Mouse (Mus musculus): Measurements from ENCODE around the gene Atp6v0a1. TPM values are rescaled to one million over a fixed set of nuclear protein-coding genes. Genes with fewer than 3 reads are reported as not detected.

Gene Atp6v0a1
- total and polyA plus RNA-seq, 3 experiments, result 14.1 to 63.4 (median 36.1) TPM

- Histone ChIP-seq H3K4me1 (ENCODE audit: control insufficient read depth in 1 of 2, insufficient read depth in 2 of 2) (peaks cover 7 to 30% of the 10 kb centered on the region in 2 experiments), H3K79me2 (replicated peaks; ENCODE audit: control insufficient read depth, extremely low read depth, insufficient read depth, poor library complexity, severe bottlenecking) (no peaks in the 10 kb centered on the region), H3K36me3 (replicated peaks in 1 of 2; ENCODE audit: control insufficient read depth in 1 of 2, insufficient read depth in 1 of 2, low read length in 1 of 2) (peaks cover 32 to 52% of the 10 kb centered on the region in 2 experiments), H3K27ac (ENCODE audit: insufficient read depth, low read depth) (no peak overlapping the region), H3K9ac (ENCODE audit: insufficient read depth, low read depth) (no peak overlapping the region), H3K27me3 (replicated peaks) (peaks cover 2% of the 10 kb centered on the region), H3K9me3 (replicated peaks; ENCODE audit: low read length) (no peaks in the 10 kb centered on the region), H3K4me3 (replicated peaks in 1 of 3; ENCODE audit: low read depth in 2 of 3, low read length in 2 of 3, poor library complexity in 1 of 3) (no peak overlapping the region), H3K4me2 (ENCODE audit: insufficient read depth, low read depth, poor library complexity, severe bottlenecking) (no peak overlapping the region)
- TF ChIP-seq HCFC1 (IDR thresholded peaks at IDR 0.05; ENCODE audit: low read depth, low read length) (no peak), MAZ (IDR thresholded peaks at IDR 0.05; ENCODE audit: low read depth, low read length) (no peak), TCF12 (IDR thresholded peaks at IDR 0.05; ENCODE audit: low read depth, low read length) (no peak), ZC3H11A (IDR thresholded peaks at IDR 0.05; ENCODE audit: low read depth, low read length) (no peak), GABPA (IDR thresholded peaks at IDR 0.05; ENCODE audit: insufficient replicate concordance, low read depth, low read length) (no peak), USF2 (conservative IDR thresholded peaks at IDR 0.05; ENCODE audit: low read depth, low read length) (no peak), RCOR1 (conservative IDR thresholded peaks at IDR 0.05; ENCODE audit: low read depth, low read length) (no peak), JUN (IDR thresholded peaks at IDR 0.05; ENCODE audit: insufficient read depth, low read depth, low read length) (no peak), POLR2AphosphoS2 (IDR thresholded peaks at IDR 0.05; ENCODE audit: low read depth, low read length) (no peak), MYC (IDR thresholded peaks at IDR 0.05; ENCODE audit: low read depth, low read length) (no peak), NELFE (IDR thresholded peaks at IDR 0.05; ENCODE audit: low read depth, low read length) (no peak), SMC3 (IDR thresholded peaks at IDR 0.05; ENCODE audit: low read depth, low read length) (no peak), MEF2A (IDR thresholded peaks at IDR 0.05; ENCODE audit: borderline replicate concordance, low read depth, low read length) (no peak), RAD21 (IDR thresholded peaks at IDR 0.05; ENCODE audit: low read depth, low read length) (no peak)
- no peak for DNase-seq (ENCODE audit: extremely low read depth)
- dilution Hi-C loops (cut with MboI; ENCODE audit: extremely low pct_ligation_motif_present, extremely low pct_unique_long_range_greater_than_20kb, low sequenced_read_pairs) (no loop called here), in situ Hi-C loops (cut with MboI; ENCODE audit: low pct_ligation_motif_present, low pct_unique_long_range_greater_than_20kb, low sequenced_read_pairs) (no loop called here)
These were observed 55.2 kb downstream of the Atp6v0a1 start for GRCm38 (mm10) chr11:101064462-101064861.

GRCm38 (mm10) chr11:101065002-101065401 is 55.8 kb downstream of the Atp6v0a1 start:
- Histone ChIP-seq H3K4me3 (replicated peaks in 1 of 3; ENCODE audit: low read depth in 2 of 3, low read length in 2 of 3, poor library complexity in 1 of 3) (no peak overlapping the region), H3K79me2 (replicated peaks; ENCODE audit: control insufficient read depth, extremely low read depth, insufficient read depth, poor library complexity, severe bottlenecking) (no peaks in the 10 kb centered on the region), H3K9me3 (replicated peaks; ENCODE audit: low read length) (no peaks in the 10 kb centered on the region), H3K36me3 (replicated peaks in 1 of 2; ENCODE audit: control insufficient read depth in 1 of 2, insufficient read depth in 1 of 2, low read length in 1 of 2) (peaks cover 28 to 47% of the 10 kb centered on the region in 2 experiments), H3K4me2 (ENCODE audit: insufficient read depth, low read depth, poor library complexity, severe bottlenecking) (no peak overlapping the region), H3K27ac (ENCODE audit: insufficient read depth, low read depth) (no peak overlapping the region), H3K27me3 (replicated peaks) (peaks cover 2% of the 10 kb centered on the region), H3K9ac (ENCODE audit: insufficient read depth, low read depth) (no peak overlapping the region), H3K4me1 (ENCODE audit: control insufficient read depth in 1 of 2, insufficient read depth in 2 of 2) (peaks cover 3 to 26% of the 10 kb centered on the region in 2 experiments)
- in situ Hi-C loops (cut with MboI; ENCODE audit: low pct_ligation_motif_present, low pct_unique_long_range_greater_than_20kb, low sequenced_read_pairs) (no loop called here), dilution Hi-C loops (cut with MboI; ENCODE audit: extremely low pct_ligation_motif_present, extremely low pct_unique_long_range_greater_than_20kb, low sequenced_read_pairs) (no loop called here)
- no peak for DNase-seq (ENCODE audit: extremely low read depth)
- TF ChIP-seq CHD2 (IDR thresholded peaks at IDR 0.05; ENCODE audit: low read length) (no peak), ZC3H11A (IDR thresholded peaks at IDR 0.05; ENCODE audit: low read depth, low read length) (no peak), JUN (IDR thresholded peaks at IDR 0.05; ENCODE audit: insufficient read depth, low read depth, low read length) (no peak)

All from CH12.LX (cell line).